Comparison of ENCODE assay signal across 19 mouse cellular contexts in the genomic region with DNA sequence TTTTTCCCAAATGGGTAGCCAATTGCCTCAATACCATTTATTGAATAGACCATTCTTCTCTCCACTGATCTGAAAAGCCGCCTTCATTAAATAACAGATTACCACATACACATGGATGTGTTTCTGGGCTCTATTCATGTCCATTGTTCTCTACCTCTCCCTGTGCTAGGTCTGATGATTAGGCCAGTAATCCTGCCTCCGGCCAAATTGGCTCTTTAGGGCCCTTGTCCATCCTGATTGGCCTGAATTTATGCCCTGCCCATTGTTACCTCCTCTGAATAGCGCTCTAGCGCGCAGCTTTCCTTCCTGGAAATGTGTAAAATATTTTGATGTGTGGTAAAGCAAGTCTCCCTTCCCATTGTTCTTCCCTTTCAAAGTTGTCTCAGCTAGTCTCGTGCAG.
A peak's percentile ranks its signal among the peaks of the same experiment; 100 is the strongest.
DNase-seq lines count a peak whose midpoint lies in the region; ATAC-seq lines count a peak whose summit lies in the region.
"Had no signal": no experiment of that assay in that cellular context is flagged by ENCODE, and none has a peak within 500 bp of the region (broad histone marks: within the 10 kb centered on the region; RNA-seq: fewer than 3 reads in every experiment).

No protein-coding gene starts in this region.

- no peaks in the 10 kb centered on the region for H3K9me3 ChIP-seq in liver, embryonic 11.5 days (ENCODE audit: control insufficient read depth, low read length)
- no peaks in the 10 kb centered on the region for H3K9me3 ChIP-seq in forebrain, embryonic 14.5 days (replicated peaks; ENCODE audit: control insufficient read depth, low read length)
- H3K9me3 ChIP-seq in intestine, embryonic 16.5 days (ENCODE audit: control insufficient read depth, low read length) = no peaks in the 10 kb centered on the region
- H3K9me3 ChIP-seq: hindbrain, embryonic 10.5 days; limb, embryonic 10.5 days had no signal

- peak; percentile 1 for DNase-seq in liver, embryonic 11.5 days (ENCODE audit: low spot score)
- no peak for DNase-seq in liver
- peak; percentile 45 for DNase-seq in Muller cell, postnatal 12 days (ENCODE audit: inconsistent ontology term)
- DNase-seq in R1 (ENCODE audit: low read depth, low spot score) = peak; percentile 2
- peak; percentile 65 for DNase-seq in forebrain, embryonic 14.5 days (ENCODE audit: low spot score)
- no peak for DNase-seq in layer of hippocampus, adult 18-20 months (ENCODE audit: low spot score in 2 of 2)
- DNase-seq: adrenal gland, postnatal 36 days; cerebellum, adult 11 months; cerebellum, postnatal 10 days; gastrocnemius, postnatal 10 days; kidney, adult 18-20 months; liver, postnatal 0 days; right cerebral cortex, postnatal 25 days had no signal

- H3K4me2 ChIP-seq in liver, embryonic 11.5 days = no peak overlapping the region
- H3K4me2 ChIP-seq in forebrain, embryonic 14.5 days (ENCODE audit: low read length) = no peak overlapping the region
- no peak overlapping the region for H3K4me2 ChIP-seq in intestine, embryonic 16.5 days (ENCODE audit: low read depth, low read length)
- H3K4me2 ChIP-seq: heart, embryonic 11.5 days had no signal

- H3K36me3 ChIP-seq in liver, embryonic 11.5 days (ENCODE audit: control insufficient read depth, insufficient read depth, low read length) = no peaks in the 10 kb centered on the region
- no peaks in the 10 kb centered on the region for H3K36me3 ChIP-seq in forebrain, embryonic 14.5 days (ENCODE audit: control insufficient read depth, insufficient read depth, low read length)
- no peaks in the 10 kb centered on the region for H3K36me3 ChIP-seq in intestine, embryonic 16.5 days (ENCODE audit: control insufficient read depth, insufficient read depth, low read length)
- H3K36me3 ChIP-seq: hindbrain, embryonic 10.5 days; limb, embryonic 10.5 days had no signal

- H3K9ac ChIP-seq in liver, embryonic 11.5 days (ENCODE audit: low read depth, low read length) = no peak overlapping the region
- H3K9ac ChIP-seq in forebrain, embryonic 14.5 days (ENCODE audit: low read length) = no peak overlapping the region
- no peak overlapping the region for H3K9ac ChIP-seq in intestine, embryonic 16.5 days (ENCODE audit: low read depth, low read length)
- H3K9ac ChIP-seq: liver, postnatal 0 days had no signal

- H3K4me1 ChIP-seq in liver, embryonic 11.5 days (replicated peaks; ENCODE audit: control insufficient read depth, insufficient read depth, low read length) = no peaks in the 10 kb centered on the region
- H3K4me1 ChIP-seq in forebrain, embryonic 14.5 days (ENCODE audit: control insufficient read depth, insufficient read depth, low read length) = no peaks in the 10 kb centered on the region; the same call in 1 of the 2 replicates
- H3K4me1 ChIP-seq in intestine, embryonic 16.5 days (ENCODE audit: control insufficient read depth, insufficient read depth, low read length) = no peaks in the 10 kb centered on the region
- H3K4me1 ChIP-seq: limb, embryonic 10.5 days had no signal

- peaks cover 32% of the 10 kb centered on the region for H3K27me3 ChIP-seq in liver, embryonic 11.5 days (replicated peaks; ENCODE audit: control insufficient read depth, insufficient read depth, low read length)
- no peaks in the 10 kb centered on the region for H3K27me3 ChIP-seq in forebrain, embryonic 14.5 days (replicated peaks; ENCODE audit: control insufficient read depth, insufficient read depth, low read length)
- H3K27me3 ChIP-seq in intestine, embryonic 16.5 days (replicated peaks; ENCODE audit: control insufficient read depth, insufficient read depth, low read length) = peaks cover 14% of the 10 kb centered on the region; the same call in 1 of the 2 replicates

- 57% methylated on average over 6 of the region's 6 CpGs for WGBS in liver, embryonic 11.5 days
- 27% methylated on average over 6 of the region's 6 CpGs for WGBS in forebrain, embryonic 14.5 days
- WGBS in intestine, embryonic 16.5 days = 52% methylated on average over 6 of the region's 6 CpGs

- H3K4me3 ChIP-seq in liver, embryonic 11.5 days (ENCODE audit: low read depth, low read length) = no peak overlapping the region
- no peak overlapping the region for H3K4me3 ChIP-seq in forebrain, embryonic 14.5 days (ENCODE audit: low read depth, low read length)
- H3K4me3 ChIP-seq in intestine, embryonic 16.5 days (ENCODE audit: low read length) = no peak overlapping the region
- H3K4me3 ChIP-seq: hindbrain, embryonic 10.5 days; limb, embryonic 10.5 days had no signal

- no peak overlapping the region for H3K27ac ChIP-seq in liver, embryonic 11.5 days (ENCODE audit: low read depth, low read length)
- H3K27ac ChIP-seq in forebrain, embryonic 14.5 days (ENCODE audit: low read depth, low read length) = no peak overlapping the region
- no peak overlapping the region for H3K27ac ChIP-seq in intestine, embryonic 16.5 days (ENCODE audit: low read length)
- H3K27ac ChIP-seq: hindbrain, embryonic 10.5 days; limb, embryonic 10.5 days had no signal

- ATAC-seq in liver, embryonic 11.5 days (replicated peaks; ENCODE audit: low FRiP score) = no peak
- ATAC-seq in forebrain, embryonic 14.5 days = peak; percentile 87
- no peak for ATAC-seq in intestine, embryonic 16.5 days
- ATAC-seq: hindbrain, embryonic 16.5 days; liver, postnatal 0 days; lung, postnatal 0 days had no signal

Comparison
In these comparisons a context has a peak if more than half of its experiments do, and no peak if none do; other contexts are left out.
1. DNase-seq: peak in liver, embryonic 11.5 days (single experiment), Muller cell, postnatal 12 days (single experiment), R1 (single experiment) and forebrain, embryonic 14.5 days (single experiment); none in liver (single experiment) and layer of hippocampus, adult 18-20 months (0 of 2).